Mouse (Mus musculus) liver, postnatal 0 days (tissue): ENCODE data around the gene Grrp1. TPM values are rescaled to one million over a fixed set of nuclear protein-coding genes. Genes with fewer than 3 reads are reported as not detected.
A peak's percentile ranks its signal among the peaks of the same experiment; 100 is the strongest.

Experiments
- ATAC-seq: fragments of 200-750 bp; cut with Nextera tagmentation; 2 replicates; pipeline ENCODE4 v1.8.0; 2017; ENCODE audit warnings: mild to moderate bottlenecking, moderate library complexity
- DNase-seq: peaks from one replicate; pipeline ENCODE4 v3.0.0-alpha.2; 2016
- H3K27ac ChIP-seq: fragments of 300-500 bp; sonication (generic); 2 replicates; pipeline ENCODE4 v1.5.1; 2014; ENCODE audit warnings: antibody characterized with exemption, moderate library complexity, mild to moderate bottlenecking, low read depth
- H3K27me3 ChIP-seq: fragments of 300-500 bp; sonication (generic); 2 replicates; pipeline ENCODE4 v1.6.1; 2014; ENCODE audit warnings: low read length, control low read depth, mixed read lengths; ENCODE audit not compliant: insufficient read depth
- H3K36me3 ChIP-seq: fragments of 300-500 bp; sonication (generic); replicated peaks from 2 replicates; pipeline ENCODE4 v1.6.1; 2014; ENCODE audit warnings: mild to moderate bottlenecking, control low read depth, low read length, moderate library complexity, mixed read lengths; ENCODE audit not compliant: insufficient read depth
- H3K4me1 ChIP-seq: fragments of 300-500 bp; sonication (generic); 2 replicates; pipeline ENCODE4 v1.6.1; 2014; ENCODE audit warnings: antibody characterized with exemption, mild to moderate bottlenecking, control low read depth; ENCODE audit not compliant: insufficient read depth
- H3K4me2 ChIP-seq: fragments of 300-500 bp; sonication (generic); 2 replicates; pipeline ENCODE4 v1.6.1; 2014; ENCODE audit warnings: low read depth, mild to moderate bottlenecking, low read length, moderate library complexity, mixed read lengths
- H3K4me3 ChIP-seq: fragments of 300-500 bp; sonication (generic); 2 replicates; pipeline ENCODE4 v1.5.1; 2014; ENCODE audit warnings: low read depth, low read length
- H3K9ac ChIP-seq: fragments of 300-500 bp; sonication (generic); replicated peaks from 2 replicates; pipeline ENCODE4 v1.6.1; 2014; ENCODE audit warnings: mild to moderate bottlenecking, moderate library complexity
- H3K9me3 ChIP-seq: fragments of 300-500 bp; sonication (generic); 2 replicates; pipeline ENCODE4 v1.6.1; 2016; ENCODE audit warnings: mild to moderate bottlenecking, control low read depth, low read length, mixed read lengths
- CTCF ChIP-seq: sonication (generic); IDR thresholded peaks from 2 replicates; pipeline ENCODE4 v1.5.1; 2016; ENCODE audit warnings: antibody characterized with exemption, low read depth
- EP300 ChIP-seq: IDR thresholded peaks from 2 replicates; pipeline ENCODE4 v1.6.1; 2016; ENCODE audit warnings: antibody characterized with exemption, low read depth, mild to moderate bottlenecking
- WGBS: fragments of 180-500 bp; shearing (Covaris S2); extraction: QIAGEN DNeasy Blood & Tissue Kit; methylation state at CpG from one replicate; pipeline ENCODE4 v1.1.7; 2014; ENCODE audit not compliant: insufficient replicate concordance; 5-methylcytosine and 5-hydroxymethylcytosine counted together
- polyA plus RNA-seq: library from polyadenylated mRNA; unstranded; fragments of >200 nt; fragmentation: Nextera tagmentation; extraction: Ambion mirVana; gene quantifications from 2 replicates; pipeline ENCODE4 v1.2.1, GENCODE M21; 2015

The Grrp1 gene
- polyA plus RNA-seq, 1 experiment from 2014 or later, result 1.4 TPM

DNA sequence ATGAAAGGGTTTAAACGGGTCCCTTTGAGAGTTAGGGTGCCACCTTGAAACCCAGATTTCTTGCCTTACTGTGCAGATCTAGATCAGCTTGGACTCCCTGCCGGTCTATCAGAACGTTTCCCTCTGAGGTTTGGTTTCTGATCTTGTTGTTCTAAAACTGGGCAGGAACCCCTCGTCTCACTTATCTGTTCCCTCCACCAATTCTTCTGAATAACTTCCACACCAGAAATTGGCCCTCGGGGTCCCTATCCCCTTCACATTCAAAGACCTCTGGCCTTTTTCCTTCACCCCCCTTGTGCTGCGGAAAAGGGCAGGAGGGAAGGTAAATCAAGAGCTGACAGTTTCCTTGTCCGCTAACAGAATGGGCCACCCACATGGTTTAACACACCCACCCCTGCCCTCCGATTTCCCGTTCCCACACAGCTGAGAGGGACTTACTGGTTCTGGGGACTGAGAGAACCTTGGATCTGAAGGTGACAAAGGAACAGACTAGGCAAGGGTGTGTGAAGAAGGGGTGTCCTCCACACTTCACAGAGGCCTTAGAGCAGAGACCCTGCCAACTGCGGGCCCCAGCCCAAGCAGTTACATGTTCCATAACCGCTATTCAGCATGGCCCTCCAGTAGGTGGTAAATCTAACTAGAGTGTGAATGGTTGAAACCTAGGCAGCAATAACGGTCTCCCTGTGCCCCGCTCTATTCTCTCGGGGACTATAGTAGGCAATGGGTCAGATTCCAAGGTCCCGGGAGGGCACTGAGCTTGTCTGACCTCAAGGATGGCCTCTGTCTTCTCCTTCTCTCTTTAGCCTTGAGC, 790 bp downstream of the Grrp1 start:
- 16% methylated on average over 15 of the region's 15 CpGs for WGBS
- TF ChIP-seq EP300 (no peak), CTCF (no peak)
- no peak for DNase-seq
- Histone ChIP-seq H3K4me2 (no peak overlapping the region; the same call in 1 of the 2 replicates), H3K4me3 (0 out of 2 replicates have a peak overlapping the region, but pooled peaks have one; percentile 2), H3K4me1 (peaks cover 30% of the 10 kb centered on the region), H3K27ac (no peak overlapping the region), H3K27me3 (peaks cover 73% of the 10 kb centered on the region), H3K36me3 (no peaks in the 10 kb centered on the region), H3K9me3 (no peaks in the 10 kb centered on the region), H3K9ac (no peak overlapping the region)
- no peak for ATAC-seq

DNA sequence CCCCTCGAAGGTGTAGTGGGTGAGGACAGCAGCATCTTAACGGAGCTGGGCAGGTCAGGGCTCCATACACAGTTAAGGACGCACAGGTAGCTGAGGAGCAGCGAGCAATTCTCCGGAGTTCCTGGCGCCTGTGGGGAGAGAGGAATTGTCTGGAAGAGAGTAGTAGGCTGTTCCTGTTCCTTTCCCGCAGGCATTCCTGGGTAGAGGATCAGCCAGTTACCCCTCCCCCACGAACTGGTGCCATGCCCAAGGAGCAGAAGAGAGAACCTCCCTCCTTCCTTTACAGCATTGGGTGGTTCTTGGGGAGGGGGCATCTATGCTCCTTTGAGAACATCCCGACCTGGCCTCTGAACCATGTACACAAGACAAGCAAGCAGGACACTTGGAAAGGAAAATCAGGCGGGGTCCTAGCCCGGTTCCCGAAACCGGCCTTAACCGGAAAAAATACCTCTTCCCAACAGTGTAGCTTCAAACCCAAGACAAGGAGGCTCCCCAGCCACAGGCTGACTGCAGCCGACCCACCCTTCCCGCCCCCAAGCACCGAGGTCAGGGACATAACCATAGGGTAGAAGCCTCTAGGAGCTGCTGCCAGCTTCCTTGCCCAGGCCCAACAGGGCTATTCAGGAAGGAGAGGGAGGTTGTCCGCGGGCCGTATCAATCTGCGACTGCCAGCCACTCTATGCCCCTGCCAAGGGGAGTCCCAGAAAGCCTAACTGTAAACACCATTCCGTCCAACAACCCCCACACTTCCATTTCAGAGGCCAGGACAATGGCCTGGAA, 1.6 kb downstream of the Grrp1 start:
- no peak overlapping the region for H3K9ac ChIP-seq
- ATAC-seq (no peak), DNase-seq (no peak)
- H3K4me2 ChIP-seq, result peak overlapping the region; percentile 69
- H3K9me3 ChIP-seq, result no peaks in the 10 kb centered on the region
- H3K27ac ChIP-seq, result no peak overlapping the region
- H3K4me3 ChIP-seq, result no peak overlapping the region
- peaks cover 81% of the 10 kb centered on the region for H3K27me3 ChIP-seq
- peaks cover 30% of the 10 kb centered on the region for H3K4me1 ChIP-seq
- H3K36me3 ChIP-seq, result no peaks in the 10 kb centered on the region
- TF ChIP-seq EP300 (no peak), CTCF (no peak)
- 20% methylated on average over 22 of the region's 22 CpGs for WGBS

DNA sequence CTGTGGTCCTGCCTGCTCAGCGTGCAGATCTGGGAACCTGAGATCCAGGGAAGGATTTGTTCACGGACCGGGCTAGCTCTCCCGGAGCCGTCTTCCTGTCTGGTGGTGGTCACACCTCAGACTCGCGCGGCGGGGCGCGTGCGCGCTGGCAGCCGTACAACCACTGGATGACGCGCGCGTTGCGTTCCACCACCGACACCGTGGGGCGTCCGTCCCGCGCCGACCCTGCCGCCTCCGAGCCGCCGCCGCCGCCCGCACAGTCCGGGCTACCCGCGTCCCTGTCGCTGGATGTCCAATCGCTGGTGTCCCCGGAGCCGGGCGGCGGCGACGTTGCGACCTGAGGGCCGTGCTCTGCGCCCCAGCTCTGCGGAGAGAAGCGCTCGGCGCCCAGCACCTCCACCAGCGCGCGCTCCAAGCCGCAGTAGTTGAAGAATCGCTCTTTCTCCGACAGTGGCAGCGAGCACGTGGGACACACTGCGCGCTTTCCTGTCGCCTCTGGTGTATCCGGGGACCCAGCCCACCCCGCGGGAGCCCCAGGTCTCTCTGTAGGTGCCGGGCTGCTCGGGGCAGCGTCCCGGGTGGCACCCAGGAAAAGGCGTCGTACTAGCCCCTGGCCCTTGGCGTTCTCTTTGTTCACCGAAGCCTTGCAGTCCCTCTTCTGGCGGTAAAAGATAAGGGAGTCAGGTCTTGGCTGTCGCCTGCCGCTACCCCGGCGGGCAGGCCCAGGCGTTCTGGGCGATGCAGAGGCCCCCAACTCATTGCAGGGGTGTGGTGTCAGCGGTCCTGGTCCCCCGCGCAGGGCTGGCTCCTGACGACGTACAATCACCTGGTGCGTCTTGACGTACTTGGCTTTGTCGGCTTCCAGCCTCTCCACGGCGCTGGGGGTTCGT, 2.4 kb downstream of the Grrp1 start:
- peak overlapping the region; percentile 69 for H3K4me2 ChIP-seq
- peaks cover 87% of the 10 kb centered on the region for H3K27me3 ChIP-seq
- DNase-seq, result no peak
- no peaks in the 10 kb centered on the region for H3K36me3 ChIP-seq
- no peak overlapping the region for H3K9ac ChIP-seq
- TF ChIP-seq EP300 (no peak), CTCF (no peak)
- 3% methylated on average over 90 of the region's 91 CpGs for whole genome bisulfite sequencing
- H3K4me3 ChIP-seq, result peak overlapping the region; percentile 37
- peaks cover 30% of the 10 kb centered on the region for H3K4me1 ChIP-seq
- H3K9me3 ChIP-seq, result no peaks in the 10 kb centered on the region
- no peak for ATAC-seq
- H3K27ac ChIP-seq, result no peak overlapping the region

DNA sequence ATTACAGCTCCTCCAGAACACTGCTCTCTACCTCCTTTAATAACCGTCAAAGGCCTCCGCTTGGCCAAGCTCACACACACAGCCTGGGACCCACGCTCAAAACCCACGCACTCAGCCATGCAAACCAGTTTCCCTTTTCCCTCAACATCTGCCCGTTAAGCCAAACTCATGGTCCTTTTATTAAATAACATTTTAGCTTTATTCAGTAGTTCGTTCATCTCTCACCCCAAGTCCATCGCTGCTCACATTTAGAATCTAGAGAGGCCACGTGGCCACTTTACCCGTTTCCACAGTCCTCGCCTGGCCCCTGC, 3.0 kb downstream of the Grrp1 start:
- Histone ChIP-seq H3K27me3 (peaks cover 90% of the 10 kb centered on the region), H3K4me2 (peak overlapping the region; percentile 69), H3K4me1 (peaks cover 27% of the 10 kb centered on the region), H3K4me3 (peak overlapping the region; percentile 37), H3K9ac (no peak overlapping the region), H3K27ac (no peak overlapping the region), H3K36me3 (no peaks in the 10 kb centered on the region), H3K9me3 (no peaks in the 10 kb centered on the region)
- TF ChIP-seq CTCF (no peak), EP300 (no peak)
- 22% methylated on average over 10 of the region's 10 CpGs for WGBS
- ATAC-seq, result no peak
- DNase-seq, result no peak

DNA sequence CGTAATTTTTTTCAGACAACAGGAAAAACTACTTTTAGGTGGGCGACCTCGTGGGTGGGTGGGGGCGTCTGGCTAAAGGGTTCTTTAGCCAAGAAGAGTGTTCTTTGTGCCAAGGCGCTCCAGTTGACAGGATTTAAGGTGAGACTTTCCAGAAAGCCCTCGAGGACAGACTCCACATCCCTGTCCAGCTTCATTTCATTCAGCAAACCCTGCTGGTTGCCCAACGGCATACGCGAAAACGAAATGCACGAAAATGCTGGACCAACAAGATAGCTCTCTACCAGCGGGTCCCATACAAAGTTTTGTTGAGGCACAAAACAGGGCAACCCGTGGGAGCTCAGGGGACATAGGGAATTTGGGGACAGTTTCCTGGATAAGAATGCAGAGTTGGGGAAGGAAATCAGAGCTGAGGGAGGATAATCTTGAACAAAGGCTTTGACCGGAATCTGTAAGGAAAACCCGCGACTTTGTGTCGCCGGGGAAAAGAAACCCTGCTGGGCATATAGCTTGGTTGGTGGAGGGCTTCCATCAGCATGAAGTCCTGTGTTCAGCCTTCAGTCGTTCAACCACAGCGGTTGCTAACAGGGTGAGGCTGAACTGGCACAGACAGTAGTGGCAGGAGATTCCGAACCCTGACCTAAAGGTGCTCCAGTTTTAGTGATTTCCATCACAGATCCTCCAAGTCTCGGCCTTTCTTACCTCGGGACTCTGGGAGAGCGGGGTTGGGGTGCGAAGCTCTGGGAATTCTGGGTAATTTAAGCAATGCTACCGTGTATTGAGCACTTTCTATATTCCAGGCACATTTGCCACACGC, 3.6 kb downstream of the Grrp1 start:
- no peak for TF ChIP-seq CTCF
- TF ChIP-seq EP300, result no peak
- DNase-seq, result no peak
- WGBS, result 30% methylated on average over 27 of the region's 27 CpGs
- no peak overlapping the region for H3K27ac ChIP-seq
- peak overlapping the region; percentile 69 for H3K4me2 ChIP-seq
- no peak for ATAC-seq
- peaks cover 30% of the 10 kb centered on the region for H3K4me1 ChIP-seq
- H3K9ac ChIP-seq, result no peak overlapping the region
- peak overlapping the region; percentile 37 for H3K4me3 ChIP-seq
- H3K36me3 ChIP-seq, result no peaks in the 10 kb centered on the region
- H3K27me3 ChIP-seq, result peaks cover 89% of the 10 kb centered on the region
- H3K9me3 ChIP-seq, result no peaks in the 10 kb centered on the region
